Mouse (Mus musculus): ENCODE data around the gene Hist1h2br. TPM values are rescaled to one million over a fixed set of nuclear protein-coding genes. Genes with fewer than 3 reads are reported as not detected.
"Not testable (repeated sequence)": the region's sequence is repeated elsewhere in the genome, so short reads cannot be mapped to it uniquely, and the experiment has no call there.

Hist1h2br gene
- polyA plus RNA-seq (2016; fragmentation: Nextera tagmentation; extraction: Ambion mirVana), result 19.3 and 21.2 TPM in 2 replicates

DNA sequence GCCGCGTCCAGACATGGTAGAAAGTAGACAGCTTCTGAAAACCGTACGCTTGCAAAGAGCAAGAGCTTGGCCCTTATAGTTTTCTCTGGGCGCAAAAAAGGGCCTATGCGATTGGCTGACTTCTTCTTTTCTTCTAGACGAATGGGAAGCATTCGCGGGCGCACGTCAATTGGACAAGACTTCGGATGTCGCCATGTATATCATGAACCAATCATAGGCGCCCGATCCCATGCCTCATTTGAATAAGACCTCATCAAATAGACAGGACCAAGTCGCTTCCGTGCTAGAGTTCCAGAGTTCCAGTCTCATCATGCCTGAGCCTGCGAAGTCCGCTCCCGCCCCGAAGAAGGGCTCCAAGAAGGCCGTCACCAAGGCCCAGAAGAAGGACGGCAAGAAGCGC, at the start of gene Hist1h2br, which contains the start of gene Hist1h2ap:
Gene Hist1h2br, plus strand, starts transcription at position 283 of the 400 bp plus-strand sequence.
Gene Hist1h2ap, minus strand, starts transcription at position 47 of the 400 bp plus-strand sequence.
- not testable (repeated sequence) for H3K4me1 ChIP-seq (replicated peaks); H3K27me3 ChIP-seq (ENCODE audit: insufficient read depth, poor library complexity, severe bottlenecking); H3K27ac ChIP-seq; H3K36me3 ChIP-seq; H3K4me3 ChIP-seq; H3K9me3 ChIP-seq; DNase-seq (ENCODE audit: low spot score)
- no CpG with 5 or more reads among the region's 24 CpGs for WGBS

DNA sequence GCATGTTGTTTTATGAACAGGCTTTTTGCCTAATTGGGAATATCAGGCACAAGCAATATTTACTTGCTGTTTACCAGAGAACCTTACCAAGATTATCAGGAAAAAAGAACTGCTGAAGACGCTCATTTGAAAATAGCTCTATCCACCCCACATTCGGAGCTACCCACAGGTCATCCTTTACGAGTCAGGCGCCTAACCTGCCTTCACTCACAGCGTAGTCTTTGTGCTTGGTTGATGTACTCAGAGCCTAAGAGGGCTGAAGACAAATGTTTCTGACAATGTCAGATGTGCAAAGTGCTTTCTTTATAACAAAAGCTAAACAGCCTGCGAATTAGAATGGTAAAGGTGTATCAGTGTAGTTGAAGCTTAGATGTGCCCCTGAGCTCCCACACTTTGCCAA, 49.2 kb upstream of the Hist1h2br start:
- peaks cover 65% of the 10 kb centered on the region for H3K4me1 ChIP-seq (replicated peaks)
- H3K27me3 ChIP-seq (ENCODE audit: insufficient read depth, poor library complexity, severe bottlenecking), result no peaks in the 10 kb centered on the region
- WGBS, result 22% methylated on average over 6 of the region's 6 CpGs
- H3K9me3 ChIP-seq, result no peaks in the 10 kb centered on the region
- peak overlapping the region; percentile 95 for H3K27ac ChIP-seq
- no peaks in the 10 kb centered on the region for H3K36me3 ChIP-seq
- H3K4me3 ChIP-seq, result peak overlapping the region; percentile 58
- no peak for DNase-seq (ENCODE audit: low spot score)

DNA sequence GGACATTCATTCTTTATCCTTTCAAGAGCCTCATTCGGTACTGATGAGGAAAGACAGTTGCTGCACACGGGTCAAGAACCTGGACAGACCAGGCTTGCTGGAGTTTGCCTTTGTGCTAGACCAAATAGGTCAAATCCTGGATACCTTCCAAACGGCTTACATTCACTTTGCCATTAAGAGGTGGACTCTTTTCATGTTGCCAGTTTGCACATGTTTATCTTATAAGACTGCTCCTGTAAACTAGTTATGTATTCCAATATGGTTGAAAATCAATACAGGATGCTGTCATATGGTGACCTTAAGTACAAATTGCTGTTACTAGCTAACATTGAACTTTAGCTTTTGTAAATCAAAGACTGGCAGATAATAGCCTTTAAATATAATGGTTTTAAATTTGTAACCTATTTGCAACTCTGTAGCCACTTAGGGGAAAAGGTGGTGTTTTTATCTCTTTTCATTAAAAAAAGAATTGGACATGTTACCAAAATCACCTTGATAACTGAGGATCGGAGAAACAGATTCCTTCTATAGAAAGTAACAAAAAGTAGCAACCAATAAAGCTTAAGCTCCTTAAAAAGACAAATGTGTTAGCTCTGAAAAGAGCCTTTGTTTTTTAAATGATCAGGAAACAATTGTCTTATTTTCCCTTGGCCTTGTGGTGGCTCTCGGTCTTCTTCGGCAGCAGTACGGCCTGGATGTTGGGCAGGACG, 47.2 kb upstream of the Hist1h2br start:
- peak; percentile 29 for DNase-seq (ENCODE audit: low spot score)
- Histone ChIP-seq H3K4me1 (replicated peaks) (peaks cover 57% of the 10 kb centered on the region), H3K9me3 (no peaks in the 10 kb centered on the region), H3K27ac (peak overlapping the region; percentile 91), H3K36me3 (no peaks in the 10 kb centered on the region), H3K4me3 (peak overlapping the region; percentile 51), H3K27me3 (ENCODE audit: insufficient read depth, poor library complexity, severe bottlenecking) (no peaks in the 10 kb centered on the region; the same call in 1 of the 2 replicates)
- 6% methylated on average over 8 of the region's 8 CpGs for WGBS

DNA sequence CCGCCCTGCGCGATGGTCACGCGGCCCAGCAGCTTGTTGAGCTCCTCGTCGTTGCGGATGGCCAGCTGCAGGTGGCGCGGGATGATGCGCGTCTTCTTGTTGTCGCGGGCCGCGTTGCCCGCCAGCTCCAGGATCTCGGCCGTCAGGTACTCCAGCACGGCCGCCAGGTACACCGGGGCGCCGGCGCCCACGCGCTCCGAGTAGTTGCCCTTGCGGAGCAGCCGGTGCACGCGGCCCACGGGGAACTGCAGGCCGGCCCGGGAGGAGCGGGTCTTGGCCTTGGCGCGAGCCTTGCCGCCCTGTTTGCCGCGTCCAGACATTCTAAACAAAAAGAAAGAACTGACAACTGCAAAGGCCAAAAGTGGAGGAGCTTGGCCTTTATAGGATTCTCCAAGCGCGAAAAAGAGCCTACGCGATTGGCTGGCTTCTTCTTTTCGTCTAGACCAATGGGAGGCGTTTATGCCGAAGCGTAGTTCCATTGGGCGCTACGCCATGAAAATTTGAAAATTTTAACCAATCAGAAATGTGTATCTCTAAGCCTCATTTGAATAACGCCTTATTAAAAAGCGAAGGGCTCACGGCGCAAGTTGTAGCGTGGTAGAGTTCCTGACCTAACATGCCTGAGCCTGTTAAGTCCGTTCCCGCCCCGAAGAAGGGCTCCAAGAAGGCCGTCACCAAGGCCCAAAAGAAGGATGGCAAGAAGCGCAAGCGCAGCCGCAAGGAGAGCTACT, 46.5 kb upstream of the Hist1h2br start, which contains the start of the genes Hist1h2an and Hist1h2bp:
Gene Hist1h2an, minus strand, starts transcription at position 320 of the 731 bp plus-strand sequence.
Gene Hist1h2bp, plus strand, starts transcription at position 563 of the 731 bp plus-strand sequence.
- H3K4me1 ChIP-seq (replicated peaks), result peaks cover 56% of the 10 kb centered on the region
- not testable (repeated sequence) for H3K36me3 ChIP-seq; H3K9me3 ChIP-seq; H3K27me3 ChIP-seq (ENCODE audit: insufficient read depth, poor library complexity, severe bottlenecking)
- peak within 1 kb of the TSS; percentile 91 for H3K27ac ChIP-seq
- peak; percentile 87 for DNase-seq (ENCODE audit: low spot score)
- H3K4me3 ChIP-seq, result peak within 1 kb of the TSS; percentile 51
- WGBS, result under 1% methylated on average over 41 of the region's 63 CpGs

DNA sequence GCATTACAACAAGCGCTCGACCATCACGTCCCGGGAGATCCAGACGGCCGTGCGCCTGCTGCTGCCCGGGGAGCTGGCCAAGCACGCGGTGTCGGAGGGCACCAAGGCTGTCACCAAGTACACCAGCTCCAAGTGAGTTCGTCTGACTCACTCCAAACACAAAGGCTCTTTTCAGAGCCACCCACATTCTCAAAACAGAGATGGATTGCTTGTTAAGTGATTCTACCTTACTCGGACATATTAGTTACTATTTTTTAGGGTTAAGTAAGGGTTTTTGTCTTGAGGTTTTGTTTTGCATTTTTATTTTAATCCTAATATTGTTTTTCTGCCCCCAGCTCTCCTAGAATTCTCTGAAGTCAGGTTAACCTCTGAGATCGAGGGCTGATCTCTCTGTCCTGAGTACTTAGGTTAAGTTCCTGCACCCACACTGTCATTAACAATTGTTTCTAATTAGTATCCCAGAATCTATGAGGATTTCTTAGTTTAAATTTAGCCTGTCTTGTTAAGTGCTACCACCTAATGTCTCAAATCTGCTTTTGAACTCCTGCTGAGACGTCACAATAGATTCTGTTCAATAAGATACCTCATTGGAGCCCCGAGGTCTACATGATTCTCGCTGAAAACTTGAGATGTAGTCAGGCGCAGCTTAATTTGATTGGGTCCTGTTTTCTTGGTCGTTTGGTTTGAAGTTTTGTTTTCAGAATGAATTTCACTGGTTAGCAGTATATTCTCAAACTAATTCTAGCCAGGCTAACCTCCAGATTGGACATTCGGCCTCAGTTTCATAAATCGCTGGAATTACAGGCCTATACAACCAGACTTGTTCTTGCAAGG, 45.6 kb upstream of the Hist1h2br start:
- no peaks in the 10 kb centered on the region; the same call in 1 of the 2 replicates for H3K27me3 ChIP-seq (ENCODE audit: insufficient read depth, poor library complexity, severe bottlenecking)
- H3K4me3 ChIP-seq, result peak overlapping the region; percentile 45
- H3K27ac ChIP-seq, result peak overlapping the region; percentile 88
- WGBS, result 13% methylated on average over 17 of the region's 21 CpGs
- H3K36me3 ChIP-seq, result no peaks in the 10 kb centered on the region
- H3K9me3 ChIP-seq, result no peaks in the 10 kb centered on the region
- H3K4me1 ChIP-seq (replicated peaks), result peaks cover 48% of the 10 kb centered on the region
- DNase-seq (ENCODE audit: low spot score), result no peak

DNA sequence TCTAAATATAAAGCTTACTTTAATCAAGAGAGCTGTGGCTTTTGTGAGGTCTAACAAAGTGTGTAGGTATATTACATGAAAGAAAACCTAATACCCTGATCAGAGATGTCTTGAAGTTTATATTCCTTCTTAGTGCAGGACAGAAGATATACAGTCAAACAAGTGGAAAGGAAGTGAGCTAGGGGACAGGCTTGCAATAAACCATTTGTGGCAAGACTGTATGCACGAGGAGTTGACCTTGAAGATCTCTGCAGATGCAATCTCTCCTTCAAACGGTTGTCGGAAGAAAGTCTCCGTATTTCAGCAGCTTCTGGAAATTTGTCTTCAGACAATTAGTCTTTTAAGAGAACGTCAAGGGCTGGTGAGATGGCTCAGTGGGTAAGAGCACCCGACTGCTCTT, 43.6 kb upstream of the Hist1h2br start:
- 65% methylated on average over 6 of the region's 6 CpGs for WGBS
- no peak for DNase-seq (ENCODE audit: low spot score)
- H3K4me3 ChIP-seq, result no peak overlapping the region

DNA sequence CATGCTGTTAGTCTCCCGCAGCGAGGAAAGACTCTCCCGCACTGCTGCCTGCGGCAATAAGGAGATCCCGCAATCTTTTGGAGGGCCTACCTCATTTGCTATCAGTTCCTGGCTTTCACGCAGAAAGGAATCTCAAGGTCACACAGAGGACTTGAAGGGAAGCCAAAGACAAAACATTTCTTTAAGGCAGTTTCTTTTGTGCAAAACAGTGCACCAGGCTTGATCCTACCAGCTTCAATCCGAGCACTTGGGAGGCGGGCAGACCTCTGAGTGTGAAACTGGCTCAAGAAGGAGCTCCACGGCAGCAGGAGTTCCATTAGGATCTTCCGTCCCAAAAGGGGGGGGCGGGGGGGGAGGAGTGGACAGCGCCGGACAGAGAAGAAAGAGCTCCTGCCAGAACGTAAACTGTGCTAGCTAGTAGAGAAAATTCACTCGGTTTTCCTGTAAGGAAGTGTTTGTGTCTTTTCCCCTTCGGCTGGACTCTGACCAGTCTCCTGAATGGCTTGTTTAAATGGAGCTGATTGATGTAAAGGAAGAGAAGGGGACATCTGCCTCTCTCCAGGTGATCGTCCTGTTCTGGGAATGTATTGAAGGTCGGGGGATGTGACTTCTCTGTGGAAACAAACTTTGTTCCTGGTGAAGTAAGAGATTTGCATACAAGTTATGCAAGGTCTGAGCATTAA, 42.8 kb upstream of the Hist1h2br start:
- peak overlapping the region; percentile 39 for H3K4me3 ChIP-seq

More for the DNA sequence above, 43.6 kb upstream of the Hist1h2br start:
- no peak overlapping the region for H3K27ac ChIP-seq
- H3K27me3 ChIP-seq (ENCODE audit: insufficient read depth, poor library complexity, severe bottlenecking), result no peaks in the 10 kb centered on the region; the same call in 1 of the 2 replicates
- H3K4me1 ChIP-seq (replicated peaks), result peaks cover 39% of the 10 kb centered on the region
- no peaks in the 10 kb centered on the region for H3K36me3 ChIP-seq
- no peaks in the 10 kb centered on the region for H3K9me3 ChIP-seq

DNA sequence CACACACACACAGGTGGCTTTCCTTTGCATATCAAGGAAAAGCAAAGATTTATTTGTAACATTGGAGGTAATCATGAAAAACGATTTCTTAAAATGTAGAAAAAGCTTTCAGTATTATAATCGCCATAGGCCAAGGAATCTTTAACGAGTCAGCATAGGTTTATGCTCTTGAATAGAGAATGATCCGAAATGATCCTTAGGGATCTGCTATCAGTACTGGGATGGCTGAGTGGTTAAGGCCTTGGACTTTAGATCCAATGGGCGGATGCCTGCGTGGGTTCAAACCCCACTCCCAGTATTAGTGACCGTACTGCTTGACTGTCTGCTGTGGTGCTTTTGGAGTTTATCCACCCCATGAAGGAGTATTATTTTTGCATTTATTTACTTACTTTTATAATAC, 38.0 kb upstream of the Hist1h2br start:
- H3K4me1 ChIP-seq (replicated peaks), result peaks cover 6% of the 10 kb centered on the region
- H3K27ac ChIP-seq, result no peak overlapping the region
- DNase-seq (ENCODE audit: low spot score), result no peak
- no peaks in the 10 kb centered on the region for H3K36me3 ChIP-seq
- no peak overlapping the region for H3K4me3 ChIP-seq
- H3K27me3 ChIP-seq (ENCODE audit: insufficient read depth, poor library complexity, severe bottlenecking), result no peaks in the 10 kb centered on the region
- WGBS, result 92% methylated on average over 7 of the region's 7 CpGs
- no peaks in the 10 kb centered on the region for H3K9me3 ChIP-seq

More for the DNA sequence above, 42.8 kb upstream of the Hist1h2br start:
- 6% methylated on average over 18 of the region's 18 CpGs for WGBS
- H3K27ac ChIP-seq, result peak overlapping the region; percentile 78
- H3K4me1 ChIP-seq (replicated peaks), result peaks cover 35% of the 10 kb centered on the region
- peak; percentile 40 for DNase-seq (ENCODE audit: low spot score)
- no peaks in the 10 kb centered on the region for H3K36me3 ChIP-seq
- H3K27me3 ChIP-seq (ENCODE audit: insufficient read depth, poor library complexity, severe bottlenecking), result no peaks in the 10 kb centered on the region; the same call in 1 of the 2 replicates
- H3K9me3 ChIP-seq, result no peaks in the 10 kb centered on the region

DNA sequence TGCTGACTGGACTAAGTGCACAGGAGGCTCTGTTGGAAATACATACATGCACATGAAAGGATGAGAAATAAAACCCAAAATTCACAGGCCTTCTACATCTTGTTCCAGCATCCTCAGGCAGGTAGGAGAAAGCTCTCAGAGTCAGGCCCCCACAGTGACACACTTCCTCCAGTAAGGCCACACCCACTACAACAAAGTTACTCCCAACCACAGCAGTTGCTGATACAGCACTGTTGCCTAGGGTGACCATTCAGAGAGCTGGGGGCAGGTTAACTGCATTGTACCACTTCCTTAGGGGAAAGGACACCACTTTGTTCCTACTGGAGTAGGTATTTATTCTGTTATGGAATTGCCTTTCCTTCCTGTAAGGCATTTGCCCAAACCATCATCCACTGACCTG, 36.4 kb upstream of the Hist1h2br start:
- H3K4me1 ChIP-seq (replicated peaks); H3K4me3 ChIP-seq; DNase-seq (ENCODE audit: low spot score); H3K27ac ChIP-seq; H3K36me3 ChIP-seq; H3K9me3 ChIP-seq; H3K27me3 ChIP-seq (ENCODE audit: insufficient read depth, poor library complexity, severe bottlenecking): not testable (repeated sequence)

DNA sequence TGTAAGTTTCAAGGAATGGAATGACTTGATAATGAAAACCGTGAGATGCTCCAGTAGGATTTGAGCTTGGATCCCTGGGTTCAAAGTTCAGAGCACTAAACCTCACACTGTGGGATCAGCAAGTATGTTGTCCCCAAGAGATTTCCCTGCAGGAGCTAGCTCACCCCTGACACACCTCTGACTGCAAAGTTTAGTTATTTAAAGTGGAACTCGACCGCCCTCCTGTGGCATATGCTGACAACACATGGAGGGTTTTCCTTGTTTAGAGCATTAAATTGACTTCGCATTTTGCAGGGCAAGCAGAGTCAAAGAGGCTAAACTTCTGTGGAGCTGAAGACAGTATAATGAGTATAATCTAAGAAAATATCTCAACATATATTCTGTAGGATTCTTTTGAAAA, 30.5 kb upstream of the Hist1h2br start:
- H3K27me3 ChIP-seq (ENCODE audit: insufficient read depth, poor library complexity, severe bottlenecking); DNase-seq (ENCODE audit: low spot score); H3K4me1 ChIP-seq (replicated peaks); H3K36me3 ChIP-seq; H3K4me3 ChIP-seq; H3K27ac ChIP-seq; H3K9me3 ChIP-seq: not testable (repeated sequence)
- WGBS, result no CpG with 5 or more reads among the region's 4 CpGs

DNA sequence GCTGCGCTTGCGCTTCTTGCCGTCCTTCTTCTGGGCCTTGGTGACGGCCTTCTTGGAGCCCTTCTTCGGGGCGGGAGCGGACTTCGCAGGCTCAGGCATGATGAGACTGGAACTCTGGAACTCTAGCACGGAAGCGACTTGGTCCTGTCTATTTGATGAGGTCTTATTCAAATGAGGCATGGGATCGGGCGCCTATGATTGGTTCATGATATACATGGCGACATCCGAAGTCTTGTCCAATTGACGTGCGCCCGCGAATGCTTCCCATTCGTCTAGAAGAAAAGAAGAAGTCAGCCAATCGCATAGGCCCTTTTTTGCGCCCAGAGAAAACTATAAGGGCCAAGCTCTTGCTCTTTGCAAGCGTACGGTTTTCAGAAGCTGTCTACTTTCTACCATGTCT, 23.5 kb upstream of the Hist1h2br start, which contains the start of the genes Hist1h2bq and Hist1h2ao:
Gene Hist1h2bq, minus strand, starts transcription at position 125 of the 400 bp plus-strand sequence.
Gene Hist1h2ao, plus strand, starts transcription at position 393 of the 400 bp plus-strand sequence.
- WGBS, result no CpG with 5 or more reads among the region's 23 CpGs
- H3K4me3 ChIP-seq; H3K27me3 ChIP-seq (ENCODE audit: insufficient read depth, poor library complexity, severe bottlenecking); H3K27ac ChIP-seq; H3K9me3 ChIP-seq; H3K4me1 ChIP-seq (replicated peaks); DNase-seq (ENCODE audit: low spot score); H3K36me3 ChIP-seq: not testable (repeated sequence)

DNA sequence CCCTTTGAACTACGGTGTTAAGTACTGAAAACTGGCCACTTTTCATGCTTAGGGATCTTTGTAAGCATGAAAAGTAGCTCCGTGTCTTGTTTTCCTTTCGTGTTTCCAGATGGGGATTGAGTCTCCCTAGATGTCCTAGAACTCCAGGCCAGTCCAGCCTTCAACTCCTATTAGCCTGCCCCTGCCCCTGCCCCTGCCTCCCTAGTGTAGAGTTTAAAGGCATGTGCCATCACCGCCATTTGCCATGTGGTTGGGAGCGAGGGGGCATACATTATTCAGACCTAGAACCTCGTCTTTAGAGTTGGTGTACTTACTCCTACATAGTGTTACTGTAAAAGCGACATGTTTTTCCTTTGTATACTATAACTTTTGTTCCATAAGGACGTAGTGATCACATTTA, 22.5 kb upstream of the Hist1h2br start:
- not testable (repeated sequence) for DNase-seq (ENCODE audit: low spot score); H3K9me3 ChIP-seq; H3K27ac ChIP-seq; H3K36me3 ChIP-seq; H3K4me1 ChIP-seq (replicated peaks); H3K4me3 ChIP-seq; H3K27me3 ChIP-seq (ENCODE audit: insufficient read depth, poor library complexity, severe bottlenecking)
- WGBS, result no CpG with 5 or more reads among the region's 8 CpGs

Measured in hindbrain, embryonic 10.5 days (tissue).